Mouse (Mus musculus): ENCODE results near the gene Gpc6.

The Gpc6 gene

GRCm38 (mm10) chr14:116924876-116925601 is at the start of gene Gpc6:
TSS of gene Gpc6 (plus strand) at chr14:116925315.
- peak; percentile 35 for DNase-seq

GRCm38 (mm10) chr14:116882480-116883044 is 42.6 kb upstream of the Gpc6 start:
- DNase-seq: no peak

- DNase-seq: no peak
These were observed 30.8 kb upstream of the Gpc6 start for GRCm38 (mm10) chr14:116894316-116894715.

- no peak for DNase-seq
These were observed 27.1 kb upstream of the Gpc6 start for GRCm38 (mm10) chr14:116897971-116898370.

- no peak for DNase-seq
These were observed 13.3 kb upstream of the Gpc6 start for GRCm38 (mm10) chr14:116911768-116912167.

- DNase-seq: no peak
These were observed 8.2 kb upstream of the Gpc6 start for GRCm38 (mm10) chr14:116916874-116917273.

- no peak for DNase-seq
These were observed 849 bp upstream of the Gpc6 start for GRCm38 (mm10) chr14:116924266-116924665.

GRCm38 (mm10) chr14:116925691-116926403 is 732 bp downstream of the Gpc6 start:
- DNase-seq: peak; percentile 6

GRCm38 (mm10) chr14:116926404-116927171 is 1.5 kb downstream of the Gpc6 start:
- DNase-seq: peak; percentile 18

GRCm38 (mm10) chr14:116927341-116928315 is 2.5 kb downstream of the Gpc6 start:
- DNase-seq: no peak

GRCm38 (mm10) chr14:116928395-116928794 is 3.3 kb downstream of the Gpc6 start:
- DNase-seq: no peak

GRCm38 (mm10) chr14:116928796-116929529 is 3.8 kb downstream of the Gpc6 start:
- no peak for DNase-seq

- no peak for DNase-seq
These were observed 8.7 kb downstream of the Gpc6 start for GRCm38 (mm10) chr14:116933825-116934224.

GRCm38 (mm10) chr14:116937910-116938560 is 12.9 kb downstream of the Gpc6 start:
- DNase-seq: no peak

- no peak for DNase-seq
These were observed 13.6 kb downstream of the Gpc6 start for GRCm38 (mm10) chr14:116938735-116939134.

GRCm38 (mm10) chr14:116939561-116939960 is 14.4 kb downstream of the Gpc6 start:
- no peak for DNase-seq

- no peak for DNase-seq
These were observed 16.7 kb downstream of the Gpc6 start for GRCm38 (mm10) chr14:116941772-116942171.

- DNase-seq: no peak
These were observed 18.6 kb downstream of the Gpc6 start for GRCm38 (mm10) chr14:116943751-116944150.

GRCm38 (mm10) chr14:116945975-116946374 is 20.9 kb downstream of the Gpc6 start:
- no peak for DNase-seq

GRCm38 (mm10) chr14:116947461-116947860 is 22.3 kb downstream of the Gpc6 start:
- DNase-seq: no peak
